Mouse (Mus musculus): ENCODE data around the gene Cavin1.

DNA sequence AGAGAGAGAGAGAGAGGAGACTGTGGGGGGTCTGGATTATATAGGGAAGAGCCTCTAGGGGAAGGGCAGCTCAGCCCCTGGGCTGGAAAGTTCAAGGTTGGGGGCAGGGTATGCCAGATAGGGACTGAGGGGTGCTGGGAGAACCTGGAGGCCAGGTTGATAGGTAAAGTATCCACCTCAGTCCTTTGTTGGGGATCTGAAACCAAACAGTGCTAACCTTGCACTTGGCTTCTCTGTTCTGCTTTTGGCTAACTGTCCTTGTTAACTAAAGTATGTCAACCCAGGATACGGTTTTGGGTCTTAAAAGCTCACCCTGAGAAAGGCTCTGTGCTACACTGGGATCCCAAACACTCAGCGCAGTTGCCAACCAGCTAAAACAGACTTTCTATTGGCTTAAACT, 19.0 kb upstream of the Cavin1 start:
- TF ChIP-seq MYOG (IDR thresholded peaks at IDR 0.05; ENCODE audit: control insufficient read depth in 1 of 3, insufficient read depth in 1 of 3, insufficient read length in 2 of 3, low read depth in 2 of 3) (no peak), POLR2A (IDR thresholded peaks at IDR 0.05; ENCODE audit: insufficient read length, low read depth) (no peak), MYOD1 (IDR thresholded peaks at IDR 0.05; ENCODE audit: control insufficient read depth in 1 of 3, insufficient read length in 2 of 3, low read depth in 2 of 3) (no peak)

Measured in myocyte (in vitro differentiated cells).